Mouse (Mus musculus) layer of hippocampus, postnatal 36 days (tissue): ENCODE data around the gene Supt20. TPM values are rescaled to one million over a fixed set of nuclear protein-coding genes. Genes with fewer than 3 reads are reported as not detected.
"Not testable (repeated sequence)": the region's sequence is repeated elsewhere in the genome, so short reads cannot be mapped to it uniquely, and the experiment has no call there.

Experiments used
- DNase-seq, 2 experiments: peaks; one replicate each; pipeline ENCODE4 v3.0.0; 2022
- total RNA-seq, 2 experiments: library from RNA; stranded (reverse); gene quantifications; 2 replicates each; pipeline ENCODE4 v1.2.3; 2021

The Supt20 gene
- total RNA-seq, 2 experiments from 2014 or later = 53.5 to 55.7 TPM

- no peak for DNase-seq
These were observed 64.8 kb downstream of the Supt20 start for GRCm38 (mm10) chr3:54757446-54757845.

DNA sequence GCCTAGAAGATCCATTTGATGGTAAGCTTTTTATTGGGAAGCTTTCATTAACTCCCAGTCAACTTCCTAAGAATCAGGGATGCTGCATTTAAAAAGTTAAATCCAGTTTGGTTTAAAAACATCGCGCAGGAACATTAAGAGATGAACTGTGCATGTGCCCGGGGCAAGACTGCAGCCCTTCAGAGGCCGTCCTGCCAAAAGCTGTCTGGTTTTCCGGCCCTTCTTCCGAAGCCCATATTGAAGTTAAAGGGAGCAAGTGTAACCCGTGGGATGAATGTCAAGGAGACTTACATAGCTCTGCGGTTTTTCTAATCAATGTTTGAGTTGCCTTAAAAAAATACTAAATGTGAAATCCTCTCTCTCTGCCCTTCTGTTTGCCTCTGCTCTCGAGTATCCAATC lies 66.6 kb downstream of the Supt20 start:
- DNase-seq = no peak

DNA sequence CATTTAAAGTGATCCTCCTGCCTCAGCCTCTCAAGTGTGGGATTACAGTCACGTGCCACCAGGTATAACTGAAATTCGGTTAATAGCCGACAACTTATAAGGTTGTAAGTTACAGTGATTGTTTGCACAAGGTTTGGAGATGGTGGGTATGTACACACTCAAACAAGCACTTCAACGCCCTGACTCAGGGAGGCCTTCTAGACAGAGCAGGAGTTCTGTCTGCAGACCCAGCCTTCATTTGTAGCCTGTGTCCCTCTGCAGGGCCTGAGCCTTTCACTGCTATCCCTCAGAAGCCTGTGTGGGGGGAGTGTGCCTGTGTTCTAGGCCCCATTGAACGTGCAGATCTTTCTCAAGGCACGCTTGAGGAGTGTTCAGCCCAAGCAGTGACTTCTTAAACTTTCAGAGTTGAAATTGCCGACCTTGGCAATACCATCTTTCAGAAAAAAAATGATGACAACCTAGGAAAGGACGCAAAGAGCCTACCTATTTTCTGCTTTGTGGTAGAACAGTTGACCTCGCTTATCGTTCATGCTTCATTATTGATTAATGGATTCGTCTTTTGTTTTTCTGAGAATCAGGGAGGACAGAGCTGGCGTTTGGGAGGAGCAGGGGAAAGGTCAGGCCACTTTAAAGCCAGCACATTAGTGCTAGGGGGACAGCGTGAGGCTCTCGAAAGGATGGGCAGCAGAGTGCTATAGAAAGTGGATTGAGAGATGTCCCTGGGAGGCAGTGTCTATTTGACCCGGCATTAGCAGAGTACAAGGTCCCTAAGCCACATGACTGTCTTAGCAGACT lies 67.9 kb downstream of the Supt20 start:
- DNase-seq = no peak

DNA sequence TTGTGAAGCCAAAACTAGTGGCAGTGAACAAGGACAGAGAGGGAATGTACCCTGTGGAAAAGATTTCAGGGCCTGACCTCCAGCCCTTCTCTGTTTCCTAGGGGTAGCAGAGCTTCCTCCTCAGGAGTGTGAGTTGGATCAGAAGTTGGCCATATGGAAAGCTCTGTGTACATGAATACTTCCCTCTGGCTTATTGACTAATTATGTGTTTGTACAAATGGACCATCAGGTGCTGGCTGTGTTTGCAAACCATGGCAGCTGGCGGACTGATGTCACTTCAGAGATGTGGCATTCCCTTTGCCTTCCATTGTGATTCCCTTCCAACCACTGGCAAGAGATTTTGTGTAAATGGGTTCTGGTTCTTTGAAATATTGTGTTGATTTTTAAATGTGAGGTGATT lies 68.7 kb downstream of the Supt20 start:
- DNase-seq = no peak

GRCm38 (mm10) chr3:54764418-54764817 lies 71.8 kb downstream of the Supt20 start:
- peak; percentile 35 to 44 for DNase-seq

DNA sequence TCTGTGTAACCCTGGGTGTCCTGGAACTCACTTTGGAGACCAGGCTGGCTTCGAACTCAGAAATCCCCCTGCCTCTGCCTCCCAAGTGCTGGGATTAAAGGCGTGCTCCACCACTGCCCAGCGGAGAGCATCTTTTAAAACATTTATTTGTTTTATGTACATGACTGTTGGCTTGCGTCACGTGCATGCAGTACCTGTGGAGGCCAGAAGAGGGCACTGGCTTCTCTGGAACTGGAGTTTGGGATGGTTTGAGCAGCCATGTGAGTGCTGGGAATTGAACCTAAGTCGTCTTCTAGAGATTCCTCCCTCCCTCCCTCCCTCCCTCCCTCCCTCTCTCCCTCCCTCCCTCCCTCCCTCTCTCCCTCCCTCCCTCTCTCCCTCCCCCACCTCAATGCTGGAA lies 72.9 kb downstream of the Supt20 start:
- not testable (repeated sequence) for DNase-seq

- DNase-seq = no peak
These were observed 73.4 kb downstream of the Supt20 start for GRCm38 (mm10) chr3:54766034-54766433.

DNA sequence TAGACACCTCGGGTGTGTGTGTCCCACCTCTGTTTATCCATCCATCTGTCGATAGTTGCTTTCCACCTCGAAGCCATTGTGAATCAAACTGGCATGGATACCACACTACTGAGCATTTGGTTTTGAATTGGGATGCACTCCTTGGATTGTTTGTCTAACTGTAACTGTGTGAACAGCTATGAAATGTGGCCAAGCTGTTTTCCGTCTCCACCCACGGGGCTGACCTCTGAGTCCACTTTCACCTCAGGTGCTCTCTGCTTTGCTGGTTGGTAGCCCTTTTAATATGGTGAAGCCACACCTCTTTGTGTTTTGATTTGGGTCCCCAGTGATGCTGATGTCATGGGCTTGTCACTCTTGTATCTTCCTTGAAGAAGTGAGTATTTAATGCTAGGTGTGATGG lies 74.2 kb downstream of the Supt20 start:
- no peak for DNase-seq

DNA sequence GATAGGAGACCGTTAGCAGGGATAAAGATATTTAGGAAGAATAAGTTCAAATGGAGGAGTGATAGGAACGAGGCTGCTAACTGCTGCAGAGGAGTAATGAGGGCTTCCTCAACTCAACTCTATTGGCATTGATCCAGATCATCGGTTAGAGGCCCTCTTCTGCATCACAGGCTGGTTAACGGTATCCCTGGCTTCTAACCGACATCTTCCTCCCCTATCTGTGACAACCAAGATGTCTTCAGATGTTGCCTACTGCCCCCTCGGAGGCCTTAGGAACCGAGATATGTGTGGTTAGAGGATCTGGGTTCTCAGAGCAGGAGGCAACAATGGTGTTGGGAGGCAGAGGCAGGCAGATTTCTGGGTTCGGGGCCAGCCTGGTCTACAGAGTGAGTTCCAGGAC lies 76.0 kb downstream of the Supt20 start:
- DNase-seq = no peak

DNA sequence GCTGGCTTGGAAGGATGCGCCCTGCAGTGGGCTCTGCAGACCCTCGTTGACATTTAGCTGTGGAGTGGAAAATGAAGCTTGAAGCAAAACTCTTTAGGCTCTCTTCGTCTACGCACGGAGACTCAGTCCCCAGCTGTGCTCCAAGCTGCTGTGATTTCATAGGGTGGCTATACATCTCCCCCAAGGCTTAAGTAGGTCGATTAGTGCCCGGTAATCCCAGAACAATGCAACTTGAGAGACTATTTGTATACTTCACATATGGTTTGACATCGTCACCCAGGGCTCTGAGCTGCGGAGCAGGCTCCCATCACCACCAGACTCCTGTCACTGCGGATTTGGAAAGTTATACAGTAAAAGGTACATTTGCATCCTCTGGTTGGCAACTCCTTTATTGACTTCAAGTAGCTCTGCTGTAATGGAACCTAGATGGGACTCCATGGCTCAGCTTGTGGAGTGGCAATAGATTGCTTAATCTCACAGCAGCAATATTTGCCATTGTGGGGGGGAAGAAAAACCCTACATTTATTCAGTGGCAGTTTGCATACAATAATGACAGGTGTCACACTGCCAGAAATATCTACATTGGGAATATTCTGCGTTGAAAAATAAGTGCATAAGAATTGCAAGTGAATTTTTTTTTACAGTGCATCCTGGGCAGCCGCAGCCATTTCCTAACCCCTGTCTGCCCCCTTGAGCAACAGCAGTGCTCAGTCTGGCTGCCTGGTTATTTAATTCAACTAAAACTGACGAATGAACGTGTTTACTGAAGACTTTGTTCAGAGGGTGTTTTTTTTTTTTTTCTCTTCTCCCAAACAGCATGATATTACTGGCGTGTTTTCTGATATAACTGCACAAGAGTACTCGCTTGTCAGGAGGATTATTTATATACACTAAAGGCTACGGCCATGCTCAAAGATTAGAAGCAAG lies 77.0 kb downstream of the Supt20 start:
- no peak for DNase-seq

DNA sequence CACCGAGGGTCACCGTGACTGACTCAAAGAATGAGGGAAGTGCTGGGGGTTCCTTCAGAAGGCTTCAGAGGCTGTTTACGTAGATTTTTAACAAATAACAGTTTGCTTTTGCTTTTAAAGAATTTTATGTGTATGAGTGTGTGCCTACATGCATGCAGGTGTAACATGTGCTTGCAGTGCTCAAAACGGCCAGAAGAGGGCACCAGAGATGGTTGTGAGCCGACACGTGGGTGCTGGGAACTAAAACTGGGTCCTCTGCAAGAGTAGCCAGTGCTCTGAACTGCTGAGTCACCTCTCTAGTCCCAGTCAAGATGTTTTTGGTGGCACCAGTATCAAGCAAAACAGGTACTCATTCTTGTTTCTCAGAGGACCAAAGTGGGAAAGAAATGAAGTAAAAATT lies 81.0 kb downstream of the Supt20 start:
- DNase-seq = no peak

- no peak for DNase-seq
These were observed 83.5 kb downstream of the Supt20 start for GRCm38 (mm10) chr3:54775989-54776631.

Other genes starting within 250 kb of the Supt20 start
- gene Gm21958, start 21.5 kb downstream of the Supt20 start, total RNA-seq = not detected
- 10 to 100 TPM; 30.1 to 32.0 TPM for gene Exosc8, start 42.6 kb downstream of the Supt20 start, total RNA-seq
- gene Alg5, start 42.7 kb downstream of the Supt20 start, total RNA-seq = 10 to 100 TPM; 21.9 to 22.6 TPM
- gene Smad9, start 62.8 kb downstream of the Supt20 start, total RNA-seq = 1 to 10 TPM; 5.9 to 7.0 TPM
- 10 to 100 TPM; 50.0 to 53.1 TPM for gene Rfxap, start 115.0 kb downstream of the Supt20 start, total RNA-seq
- 10 to 100 TPM; 80.4 to 82.3 TPM for gene Sertm1, start 223.1 kb downstream of the Supt20 start, total RNA-seq